8 mouse cellular contexts compared by ENCODE assay signal in genomic region chr2:14055168-14055565, GRCm38 (mm10). TPM values are rescaled to one million over a fixed set of nuclear protein-coding genes. Genes with fewer than 3 reads are reported as not detected.
DNase-seq lines count a peak whose midpoint lies in the region; ATAC-seq and TF ChIP-seq lines count a peak whose summit lies in the region.

No protein-coding gene starts in this region.

- WGBS in bone marrow, adult 2 months = 1% methylated on average over 49 of the region's 58 CpGs
- WGBS in forebrain, embryonic 14.5 days = under 1% methylated on average over 55 of the region's 58 CpGs

- peaks cover 19% of the 10 kb centered on the region for H3K4me1 ChIP-seq in G1E (ENCODE audit: insufficient read depth, low read depth, low read length)
- no peaks in the 10 kb centered on the region for H3K4me1 ChIP-seq in bone marrow, adult 2 months (ENCODE audit: control insufficient read depth, insufficient read depth, low read length)
- H3K4me1 ChIP-seq in forebrain, embryonic 14.5 days (ENCODE audit: control insufficient read depth, insufficient read depth, low read length) = peaks cover 3% of the 10 kb centered on the region; the same call in 1 of the 2 replicates
- peaks cover 39% of the 10 kb centered on the region for H3K4me1 ChIP-seq in megakaryocyte, embryonic 14.5 days

- peak overlapping the region; percentile 79 for H3K9ac ChIP-seq in forebrain, embryonic 14.5 days (ENCODE audit: low read length)

- TF ChIP-seq CTCF in G1E (IDR thresholded peaks at IDR 0.05; ENCODE audit: low read depth, low read length) = no peak
- no peak for TF ChIP-seq CTCF in bone marrow, adult 2 months (IDR thresholded peaks at IDR 0.05; ENCODE audit: control insufficient read depth, insufficient read depth, low read length)

- peak overlapping the region; percentile 67; the same call in 1 of the 2 replicates for H3K27ac ChIP-seq in bone marrow, adult 2 months (ENCODE audit: control insufficient read depth, insufficient read depth, low read depth, low read length, poor library complexity)
- H3K27ac ChIP-seq in forebrain, embryonic 14.5 days (ENCODE audit: low read depth, low read length) = peak overlapping the region; percentile 88

- peaks cover 6% of the 10 kb centered on the region for H3K36me3 ChIP-seq in G1E (replicated peaks)
- H3K36me3 ChIP-seq in forebrain, embryonic 14.5 days (ENCODE audit: control insufficient read depth, insufficient read depth, low read length) = no peaks in the 10 kb centered on the region
- peaks cover 6% of the 10 kb centered on the region for H3K36me3 ChIP-seq in megakaryocyte, embryonic 14.5 days (replicated peaks; ENCODE audit: low read length)

- no peaks in the 10 kb centered on the region for H3K9me3 ChIP-seq in G1E (replicated peaks)
- H3K9me3 ChIP-seq in forebrain, embryonic 14.5 days (replicated peaks; ENCODE audit: control insufficient read depth, low read length) = no peaks in the 10 kb centered on the region
- H3K9me3 ChIP-seq in megakaryocyte, embryonic 14.5 days = no peaks in the 10 kb centered on the region

- peak overlapping the region; percentile 89 for H3K4me3 ChIP-seq in G1E (ENCODE audit: low read depth, low read length)
- peak overlapping the region; percentile 67 for H3K4me3 ChIP-seq in bone marrow, adult 2 months (replicated peaks; ENCODE audit: control insufficient read depth, low read depth, low read length)
- peak overlapping the region; percentile 65 for H3K4me3 ChIP-seq in forebrain, embryonic 14.5 days (ENCODE audit: low read depth, low read length)
- peak overlapping the region; percentile 98 for H3K4me3 ChIP-seq in megakaryocyte, embryonic 14.5 days (replicated peaks)

- H3K4me2 ChIP-seq in forebrain, embryonic 14.5 days (ENCODE audit: low read length) = peak overlapping the region; percentile 74

- ATAC-seq in G1E (ENCODE audit: extremely low read depth, insufficient number of reproducible peaks, low FRiP score, poor library complexity, severe bottlenecking) = peak; percentile 31; the same call in 1 of the 2 replicates
- ATAC-seq in forebrain, embryonic 14.5 days = peak; percentile 93

- no peaks in the 10 kb centered on the region for H3K27me3 ChIP-seq in G1E (ENCODE audit: insufficient read depth, low read length)
- H3K27me3 ChIP-seq in forebrain, embryonic 14.5 days (replicated peaks; ENCODE audit: control insufficient read depth, insufficient read depth, low read length) = no peaks in the 10 kb centered on the region
- H3K27me3 ChIP-seq in megakaryocyte, embryonic 14.5 days (replicated peaks) = no peaks in the 10 kb centered on the region

- intact Hi-C loops in heart, postnatal 14 days (cut with DNase I) = no loop called here

- peak; percentile 23 for DNase-seq in G1E (ENCODE audit: low spot score)
- no peak for DNase-seq in forebrain, embryonic 14.5 days (ENCODE audit: low spot score)
- DNase-seq in heart, postnatal 14 days = peak; percentile 79 to 81
- peak; percentile 70 to 82 for DNase-seq in kidney, postnatal 36 days
- peak; percentile 79 for DNase-seq in right cerebral cortex, postnatal 14 days
- no peak for DNase-seq in layer of hippocampus, adult 18-20 months (ENCODE audit: low spot score in 2 of 2)

- TF ChIP-seq POLR2A in bone marrow, adult 2 months (IDR thresholded peaks at IDR 0.05; ENCODE audit: borderline replicate concordance, control insufficient read depth, low read depth, low read length) = no peak

RNA-seq across cellular contexts. Expression of gene Hacd1, which starts 0.8 kb away (rescaled TPM):
- total RNA-seq in G1E (2014; fragmentation: Nextera tagmentation) (10.2 and 16.4 TPM in 2 replicates), G1E (2017) (50.4 and 64.0 TPM in 2 replicates)
- polyA plus RNA-seq in G1E (2012) = 36.4 and 38.9 TPM in 2 replicates
- 9.6 and 36.4 TPM in 2 replicates for polyA plus RNA-seq in bone marrow, adult 2 months (2011; ENCODE audit: insufficient read depth, insufficient read length, low replicate concordance, missing spikeins)
- 69.4 and 69.7 TPM in 2 replicates for polyA plus RNA-seq in forebrain, embryonic 14.5 days (2014; fragmentation: Nextera tagmentation; extraction: Ambion mirVana)
- 100 to 1,000 TPM; 186 to 206 TPM for total RNA-seq in heart, postnatal 14 days (2021)
- polyA plus RNA-seq in megakaryocyte, embryonic 14.5 days (2012; ENCODE audit: insufficient read depth, low replicate concordance) = 101 and 115 TPM in 2 replicates
- 10 to 100 TPM; 15.0 to 18.3 TPM for total RNA-seq in layer of hippocampus, adult 18-20 months (2021)

RNA-seq across cellular contexts. Expression of gene Stam, which starts 18.7 kb away (rescaled TPM):
- total RNA-seq in G1E (2014; fragmentation: Nextera tagmentation) (50.1 and 51.2 TPM in 2 replicates), G1E (2017) (33.3 and 33.5 TPM in 2 replicates)
- 21.4 and 24.6 TPM in 2 replicates for polyA plus RNA-seq in G1E (2012)
- polyA plus RNA-seq in bone marrow, adult 2 months (2011; ENCODE audit: insufficient read depth, insufficient read length, low replicate concordance, missing spikeins) = 6.2 and 18.2 TPM in 2 replicates
- 128 and 139 TPM in 2 replicates for polyA plus RNA-seq in forebrain, embryonic 14.5 days (2014; fragmentation: Nextera tagmentation; extraction: Ambion mirVana)
- 10 to 100 TPM; 29.5 to 30.9 TPM for total RNA-seq in heart, postnatal 14 days (2021)
- 9.9 and 12.6 TPM in 2 replicates for polyA plus RNA-seq in megakaryocyte, embryonic 14.5 days (2012; ENCODE audit: insufficient read depth, low replicate concordance)
- 10 to 100 TPM; 89.2 to 91.4 TPM for total RNA-seq in layer of hippocampus, adult 18-20 months (2021)

Comparison
In these comparisons a context has a peak if more than half of its experiments do, and no peak if none do; other contexts are left out.
1. DNase-seq: peak in G1E (single experiment), heart, postnatal 14 days (2 of 2), kidney, postnatal 36 days (2 of 2) and right cerebral cortex, postnatal 14 days (single experiment); none in forebrain, embryonic 14.5 days (single experiment) and layer of hippocampus, adult 18-20 months (0 of 2).
2. Peak in every context shown above with its lines, with median percentiles within 50 percentile points of each other: H3K4me3 ChIP-seq.